ENCODE assay signal across 9 mouse cellular contexts in genomic region chr11:78549491-78549987, GRCm38 (mm10). TPM values are rescaled to one million over a fixed set of nuclear protein-coding genes. Genes with fewer than 3 reads are reported as not detected.
DNase-seq lines count a peak whose midpoint lies in the region; ATAC-seq and TF ChIP-seq lines count a peak whose summit lies in the region.
"Had no signal": no experiment of that assay in that cellular context is flagged by ENCODE, and none has a peak within 500 bp of the region (broad histone marks: within the 10 kb centered on the region; RNA-seq: fewer than 3 reads in every experiment).

No protein-coding gene starts in this region.

- ATAC-seq in embryonic facial prominence, embryonic 12.5 days (ENCODE audit: insufficient number of reproducible peaks, insufficient read depth, low FRiP score, low TSS enrichment) = no peak
- no peak for ATAC-seq in intestine, embryonic 16.5 days
- no peak for ATAC-seq in neural tube, embryonic 15.5 days (ENCODE audit: low FRiP score)

- peak overlapping the region; percentile 70 for H3K4me3 ChIP-seq in liver, adult 2 months (ENCODE audit: insufficient read depth, low read depth, low read length)
- peak overlapping the region; percentile 70 for H3K4me3 ChIP-seq in embryonic facial prominence, embryonic 12.5 days
- peak overlapping the region; percentile 68 for H3K4me3 ChIP-seq in intestine, embryonic 16.5 days (ENCODE audit: low read length)
- H3K4me3 ChIP-seq in neural tube, embryonic 15.5 days (replicated peaks) = peak overlapping the region; percentile 66

- H3K4me2 ChIP-seq in embryonic facial prominence, embryonic 12.5 days (replicated peaks) = peak overlapping the region; percentile 72
- H3K4me2 ChIP-seq in intestine, embryonic 16.5 days (ENCODE audit: low read depth, low read length) = peak overlapping the region; percentile 54
- H3K4me2 ChIP-seq in neural tube, embryonic 15.5 days = peak overlapping the region; percentile 76

- peak overlapping the region; percentile 89 for H3K27ac ChIP-seq in liver, adult 2 months (replicated peaks; ENCODE audit: insufficient read depth, low read depth, low read length)
- no peak overlapping the region for H3K27ac ChIP-seq in embryonic facial prominence, embryonic 12.5 days
- peak overlapping the region; percentile 84 for H3K27ac ChIP-seq in intestine, embryonic 16.5 days (ENCODE audit: low read length)
- H3K27ac ChIP-seq in neural tube, embryonic 15.5 days (replicated peaks) = no peak overlapping the region

- DNase-seq in liver, adult 2 months (ENCODE audit: extremely low read depth, low read depth, low spot score) = peak; percentile 87
- no peak for DNase-seq in liver
- no peak for DNase-seq in layer of hippocampus, postnatal 14 days (ENCODE audit: low spot score in 2 of 2)
- no peak for DNase-seq in urinary bladder, postnatal 25 days (ENCODE audit: low spot score)
- DNase-seq: cerebellum, adult 11 months; right cerebral cortex, adult 18-20 months had no signal

- peaks cover 11% of the 10 kb centered on the region; the same call in 1 of the 2 replicates for H3K79me2 ChIP-seq in liver, adult 2 months (ENCODE audit: control insufficient read depth, insufficient read depth, low read length)

- peaks cover 18% of the 10 kb centered on the region for H3K4me1 ChIP-seq in liver, adult 2 months (ENCODE audit: control insufficient read depth, insufficient read depth, low read length)
- H3K4me1 ChIP-seq in embryonic facial prominence, embryonic 12.5 days = peaks cover 12% of the 10 kb centered on the region
- H3K4me1 ChIP-seq in intestine, embryonic 16.5 days (ENCODE audit: control insufficient read depth, insufficient read depth, low read length) = peaks cover 20% of the 10 kb centered on the region
- H3K4me1 ChIP-seq in neural tube, embryonic 15.5 days = peaks cover 23% of the 10 kb centered on the region

- H3K27me3 ChIP-seq in liver, adult 2 months (ENCODE audit: control insufficient read depth, insufficient read depth, low read length) = no peaks in the 10 kb centered on the region
- H3K27me3 ChIP-seq in embryonic facial prominence, embryonic 12.5 days = no peaks in the 10 kb centered on the region
- no peaks in the 10 kb centered on the region for H3K27me3 ChIP-seq in intestine, embryonic 16.5 days (replicated peaks; ENCODE audit: control insufficient read depth, insufficient read depth, low read length)
- no peaks in the 10 kb centered on the region for H3K27me3 ChIP-seq in neural tube, embryonic 15.5 days (replicated peaks)

- H3K9ac ChIP-seq in liver, adult 2 months (ENCODE audit: low read depth, low read length) = peak overlapping the region; percentile 75
- peak overlapping the region; percentile 73; the same call in 1 of the 2 replicates for H3K9ac ChIP-seq in embryonic facial prominence, embryonic 12.5 days
- H3K9ac ChIP-seq in intestine, embryonic 16.5 days (ENCODE audit: low read depth, low read length) = peak overlapping the region; percentile 78
- peak overlapping the region; percentile 70; the same call in 1 of the 2 replicates for H3K9ac ChIP-seq in neural tube, embryonic 15.5 days (replicated peaks)

- H3K36me3 ChIP-seq in liver, adult 2 months (ENCODE audit: control insufficient read depth, insufficient read depth, low read length) = no peaks in the 10 kb centered on the region
- H3K36me3 ChIP-seq in embryonic facial prominence, embryonic 12.5 days = peaks cover 5% of the 10 kb centered on the region
- no peaks in the 10 kb centered on the region for H3K36me3 ChIP-seq in intestine, embryonic 16.5 days (ENCODE audit: control insufficient read depth, insufficient read depth, low read length)
- H3K36me3 ChIP-seq in neural tube, embryonic 15.5 days = peaks cover 5% of the 10 kb centered on the region; the same call in 1 of the 2 replicates

- 0 out of 2 replicates have a peak, but pooled peaks cover 2% of the 10 kb centered on the region for H3K9me3 ChIP-seq in embryonic facial prominence, embryonic 12.5 days
- H3K9me3 ChIP-seq in intestine, embryonic 16.5 days (ENCODE audit: control insufficient read depth, low read length) = no peaks in the 10 kb centered on the region
- H3K9me3 ChIP-seq in neural tube, embryonic 15.5 days (replicated peaks) = 0 out of 2 replicates have a peak, but pooled peaks cover 5% of the 10 kb centered on the region

- WGBS in liver, adult 2 months = 8% methylated on average over 5 of the region's 5 CpGs
- WGBS in embryonic facial prominence, embryonic 12.5 days = 11% methylated on average over 5 of the region's 5 CpGs
- 3% methylated on average over 5 of the region's 5 CpGs for WGBS in intestine, embryonic 16.5 days
- WGBS in neural tube, embryonic 15.5 days = 15% methylated on average over 5 of the region's 5 CpGs

- TF ChIP-seq POLR2A in liver, adult 2 months (IDR thresholded peaks at IDR 0.05; ENCODE audit: extremely low read depth, insufficient read depth, low read length) = no peak

- no peak for TF ChIP-seq CTCF in liver, adult 2 months (IDR thresholded peaks at IDR 0.05; ENCODE audit: low read depth, low read length)

RNA-seq across cellular contexts. Expression of gene Tmem97, which starts 1.0 kb away (rescaled TPM):
- 102 and 123 TPM in 2 replicates for total RNA-seq in liver, adult 2 months (2014; rRNA removed)
- 76.5 and 91.6 TPM in 2 replicates for polyA plus RNA-seq in liver, adult 2 months (2012; rRNA removed)
- polyA plus RNA-seq in embryonic facial prominence, embryonic 12.5 days (2016; fragmentation: Nextera tagmentation; extraction: Ambion mirVana) = 55.9 and 56.0 TPM in 2 replicates
- 228 and 248 TPM in 2 replicates for polyA plus RNA-seq in intestine, embryonic 16.5 days (2015; fragmentation: Nextera tagmentation; extraction: Ambion mirVana)
- polyA plus RNA-seq in neural tube, embryonic 15.5 days (2015; fragmentation: Nextera tagmentation; extraction: Ambion mirVana) = 43.1 and 50.4 TPM in 2 replicates
- total RNA-seq in layer of hippocampus, postnatal 14 days (2021) = 10 to 100 TPM; 13.3 to 19.0 TPM

RNA-seq across cellular contexts. Expression of gene Ift20, which starts 13.4 kb away (rescaled TPM):
- 107 and 120 TPM in 2 replicates for total RNA-seq in liver, adult 2 months (2014; rRNA removed)
- 80.7 and 84.2 TPM in 2 replicates for polyA plus RNA-seq in liver, adult 2 months (2012; rRNA removed)
- polyA plus RNA-seq in embryonic facial prominence, embryonic 12.5 days (2016; fragmentation: Nextera tagmentation; extraction: Ambion mirVana) = 136 and 139 TPM in 2 replicates
- 118 and 124 TPM in 2 replicates for polyA plus RNA-seq in intestine, embryonic 16.5 days (2015; fragmentation: Nextera tagmentation; extraction: Ambion mirVana)
- polyA plus RNA-seq in neural tube, embryonic 15.5 days (2015; fragmentation: Nextera tagmentation; extraction: Ambion mirVana) = 120 and 127 TPM in 2 replicates
- total RNA-seq in layer of hippocampus, postnatal 14 days (2021) = 10 to 100 TPM; 73.7 to 79.8 TPM

RNA-seq across cellular contexts. Expression of gene Tnfaip1, which starts 13.4 kb away (rescaled TPM):
- total RNA-seq in liver, adult 2 months (2014; rRNA removed) = 11.5 and 14.4 TPM in 2 replicates
- polyA plus RNA-seq in liver, adult 2 months (2012; rRNA removed) = 13.9 and 16.7 TPM in 2 replicates
- polyA plus RNA-seq in embryonic facial prominence, embryonic 12.5 days (2016; fragmentation: Nextera tagmentation; extraction: Ambion mirVana) = 78.2 and 82.2 TPM in 2 replicates
- polyA plus RNA-seq in intestine, embryonic 16.5 days (2015; fragmentation: Nextera tagmentation; extraction: Ambion mirVana) = 86.4 and 88.6 TPM in 2 replicates
- 56.1 and 60.3 TPM in 2 replicates for polyA plus RNA-seq in neural tube, embryonic 15.5 days (2015; fragmentation: Nextera tagmentation; extraction: Ambion mirVana)
- total RNA-seq in layer of hippocampus, postnatal 14 days (2021) = 10 to 100 TPM; 38.1 to 40.9 TPM

RNA-seq across cellular contexts. Expression of gene Poldip2, which starts 37.5 kb away (rescaled TPM):
- 63.5 and 67.5 TPM in 2 replicates for total RNA-seq in liver, adult 2 months (2014; rRNA removed)
- 77.6 and 80.9 TPM in 2 replicates for polyA plus RNA-seq in liver, adult 2 months (2012; rRNA removed)
- 180 and 183 TPM in 2 replicates for polyA plus RNA-seq in embryonic facial prominence, embryonic 12.5 days (2016; fragmentation: Nextera tagmentation; extraction: Ambion mirVana)
- 135 and 146 TPM in 2 replicates for polyA plus RNA-seq in intestine, embryonic 16.5 days (2015; fragmentation: Nextera tagmentation; extraction: Ambion mirVana)
- polyA plus RNA-seq in neural tube, embryonic 15.5 days (2015; fragmentation: Nextera tagmentation; extraction: Ambion mirVana) = 182 and 192 TPM in 2 replicates
- total RNA-seq in layer of hippocampus, postnatal 14 days (2021) = 100 to 1,000 TPM; 118 to 120 TPM

RNA-seq across cellular contexts. Expression of gene Tmem199, which starts 37.6 kb away (rescaled TPM):
- total RNA-seq in liver, adult 2 months (2014; rRNA removed) = 7.7 and 10.8 TPM in 2 replicates
- 5.9 and 6.1 TPM in 2 replicates for polyA plus RNA-seq in liver, adult 2 months (2012; rRNA removed)
- 53.4 and 60.7 TPM in 2 replicates for polyA plus RNA-seq in embryonic facial prominence, embryonic 12.5 days (2016; fragmentation: Nextera tagmentation; extraction: Ambion mirVana)
- 60.6 and 62.2 TPM in 2 replicates for polyA plus RNA-seq in intestine, embryonic 16.5 days (2015; fragmentation: Nextera tagmentation; extraction: Ambion mirVana)
- polyA plus RNA-seq in neural tube, embryonic 15.5 days (2015; fragmentation: Nextera tagmentation; extraction: Ambion mirVana) = 89.3 and 94.4 TPM in 2 replicates
- 10 to 100 TPM; 36.0 to 40.7 TPM for total RNA-seq in layer of hippocampus, postnatal 14 days (2021)

Comparison
In these comparisons a context has a peak if more than half of its experiments do, and no peak if none do; other contexts are left out.
1. H3K27ac ChIP-seq: peak in liver, adult 2 months (single experiment) and intestine, embryonic 16.5 days (single experiment); none in embryonic facial prominence, embryonic 12.5 days (single experiment) and neural tube, embryonic 15.5 days (single experiment).
2. Peak in every context shown above with its lines, with median percentiles within 50 percentile points of each other: H3K4me3 ChIP-seq, H3K9ac ChIP-seq and H3K4me2 ChIP-seq.